Mouse (Mus musculus): ENCODE results near the gene Necab3.

Gene Necab3

GRCm38 (mm10) chr2:154558264-154559039 is at the start of gene Necab3:
Gene Necab3, minus strand, starts transcription at chr2:154558890.
- DNase-seq (ENCODE audit: low spot score), result no peak

DNA sequence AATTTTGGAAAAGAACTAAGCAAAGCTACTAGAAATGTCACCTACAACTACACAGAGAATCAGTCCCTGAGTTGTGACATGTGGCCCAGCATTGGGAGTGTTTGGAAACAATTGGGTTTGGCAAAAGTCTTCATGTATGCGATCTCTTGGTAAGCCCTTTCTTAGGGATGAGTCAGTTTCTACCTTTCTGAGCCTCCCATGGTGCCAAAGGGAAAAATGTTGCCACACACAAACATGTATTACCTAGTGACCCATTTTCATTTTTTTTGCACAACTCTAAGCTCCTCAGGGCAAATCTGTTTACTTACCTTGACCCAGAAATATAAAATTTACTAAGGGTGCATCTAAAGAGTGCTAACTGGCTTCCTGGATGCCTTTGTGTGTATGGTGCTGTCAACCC is 48.3 kb upstream of the Necab3 start:
- DNase-seq (ENCODE audit: low spot score), result no peak

DNA sequence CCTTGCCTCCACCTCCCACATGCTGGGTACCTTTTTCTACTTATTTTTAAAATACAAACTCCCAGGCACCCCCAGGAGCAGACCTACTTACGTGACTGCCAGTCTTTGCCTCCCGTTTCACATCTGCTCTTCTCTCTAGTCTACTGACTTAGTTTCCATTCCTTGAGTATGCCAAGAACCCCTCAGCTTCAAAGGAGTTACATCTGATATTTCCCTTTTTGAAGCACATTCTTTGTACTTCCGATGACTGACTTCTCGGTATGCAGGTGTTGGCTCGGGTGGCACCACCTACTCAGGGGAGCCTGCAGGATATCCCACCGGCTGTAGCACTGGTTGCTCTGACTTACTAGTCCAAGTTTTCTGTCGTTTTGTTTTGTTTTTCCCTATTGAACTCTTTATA is 45.5 kb upstream of the Necab3 start:
- DNase-seq (ENCODE audit: low spot score), result no peak

GRCm38 (mm10) chr2:154603638-154604153 is 45.0 kb upstream of the Necab3 start, which contains the start of gene Pxmp4:
Gene Pxmp4, minus strand, starts transcription at chr2:154603708.
- DNase-seq (ENCODE audit: low spot score), result peak; percentile 100

- no peak for DNase-seq (ENCODE audit: low spot score)
Measured at GRCm38 (mm10) chr2:154603007-154603637, 44.4 kb upstream of the Necab3 start.

- no peak for DNase-seq (ENCODE audit: low spot score)
Measured at GRCm38 (mm10) chr2:154601324-154601723, 42.6 kb upstream of the Necab3 start.

- DNase-seq (ENCODE audit: low spot score), result no peak
Measured at GRCm38 (mm10) chr2:154600586-154600985, 41.9 kb upstream of the Necab3 start.

GRCm38 (mm10) chr2:154597399-154597798 is 38.7 kb upstream of the Necab3 start:
- no peak for DNase-seq (ENCODE audit: low spot score)

DNA sequence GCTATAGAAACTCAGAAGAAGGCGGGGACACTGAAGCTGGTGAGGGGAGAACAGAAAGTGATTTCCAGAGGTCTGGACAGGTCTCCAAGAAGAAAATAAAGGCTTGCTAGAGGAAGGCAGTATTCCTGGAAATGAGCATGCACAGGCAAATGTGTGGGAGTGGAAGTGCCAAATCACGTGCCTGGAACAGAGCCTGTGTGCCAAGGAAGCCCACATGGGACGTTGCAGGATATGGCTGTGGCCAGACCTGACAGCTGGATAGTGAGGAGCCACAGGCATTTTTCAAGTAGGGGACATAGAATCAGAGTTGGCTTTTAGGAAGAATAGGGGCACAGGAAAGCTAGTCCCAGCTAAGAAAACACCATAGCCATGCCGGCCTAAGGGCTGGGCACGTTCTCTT is 37.1 kb upstream of the Necab3 start:
- DNase-seq (ENCODE audit: low spot score), result no peak

- peak; percentile 68 for DNase-seq (ENCODE audit: low spot score)
Measured at GRCm38 (mm10) chr2:154593025-154593424, 34.3 kb upstream of the Necab3 start.

DNA sequence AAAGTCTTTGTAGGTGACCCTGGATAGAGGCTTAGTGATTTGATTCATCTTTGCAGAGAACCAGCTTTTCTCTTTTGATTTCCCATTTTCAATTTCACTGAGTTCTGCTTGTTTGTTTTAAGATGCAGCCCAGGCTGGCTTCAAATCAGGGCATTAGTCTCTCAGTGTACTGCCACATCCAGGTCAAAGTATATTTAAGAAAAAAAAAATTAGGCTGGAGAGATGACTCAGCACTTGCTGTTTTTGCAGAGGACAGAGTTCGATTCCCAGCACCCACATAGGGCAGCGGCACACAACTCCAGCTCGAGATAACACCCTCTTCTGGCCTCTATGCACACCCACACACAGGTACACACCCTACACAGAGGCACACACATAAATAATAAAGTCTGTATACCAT is 32.5 kb upstream of the Necab3 start:
- DNase-seq (ENCODE audit: low spot score), result no peak

DNA sequence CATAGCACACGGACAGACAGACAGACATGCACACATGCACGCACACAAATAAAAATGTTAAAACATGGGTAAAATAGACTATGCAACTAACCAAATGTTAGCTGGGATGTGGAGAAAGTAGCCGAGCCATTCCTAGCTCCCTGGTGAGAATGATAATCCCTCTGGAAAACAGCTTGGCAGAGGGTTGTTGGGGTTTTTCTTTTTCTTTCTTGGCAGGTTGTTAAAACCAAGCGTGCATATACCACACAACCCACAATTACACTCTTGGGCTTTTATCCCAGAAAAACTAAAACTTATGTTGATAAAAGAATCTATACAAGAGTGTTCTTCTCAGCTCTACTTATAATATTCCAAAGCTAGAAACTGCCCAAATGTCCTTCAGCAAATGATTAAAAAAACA is 30.4 kb upstream of the Necab3 start:
- DNase-seq (ENCODE audit: low spot score), result no peak

- DNase-seq (ENCODE audit: low spot score), result no peak
Measured at GRCm38 (mm10) chr2:154586405-154586804, 27.7 kb upstream of the Necab3 start.

- no peak for DNase-seq (ENCODE audit: low spot score)
Measured at GRCm38 (mm10) chr2:154584931-154585601, 26.4 kb upstream of the Necab3 start.

GRCm38 (mm10) chr2:154583906-154584872 is 25.5 kb upstream of the Necab3 start:
- no peak for DNase-seq (ENCODE audit: low spot score)

DNA sequence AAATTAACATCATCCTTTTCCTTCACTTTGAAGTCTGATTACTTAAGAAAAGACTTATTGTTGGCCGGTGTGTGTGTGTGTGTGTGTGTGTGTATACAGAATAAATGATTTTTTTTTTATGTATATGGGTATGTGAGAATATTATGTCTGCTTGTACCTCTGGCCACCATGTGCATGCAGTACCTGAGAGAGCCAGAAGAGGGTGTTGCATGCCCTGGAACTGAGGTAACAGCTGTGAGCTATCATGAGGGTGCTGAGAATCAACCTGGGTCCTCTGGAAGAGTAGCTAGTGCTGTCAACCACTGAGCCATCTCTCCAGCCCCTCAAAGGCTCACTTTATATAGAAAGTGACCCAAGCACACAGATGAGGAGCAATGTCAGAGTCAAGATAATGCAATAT is 22.7 kb upstream of the Necab3 start:
- no peak for DNase-seq (ENCODE audit: low spot score)

GRCm38 (mm10) chr2:154580586-154580985 is 21.9 kb upstream of the Necab3 start:
- DNase-seq (ENCODE audit: low spot score), result no peak

DNA sequence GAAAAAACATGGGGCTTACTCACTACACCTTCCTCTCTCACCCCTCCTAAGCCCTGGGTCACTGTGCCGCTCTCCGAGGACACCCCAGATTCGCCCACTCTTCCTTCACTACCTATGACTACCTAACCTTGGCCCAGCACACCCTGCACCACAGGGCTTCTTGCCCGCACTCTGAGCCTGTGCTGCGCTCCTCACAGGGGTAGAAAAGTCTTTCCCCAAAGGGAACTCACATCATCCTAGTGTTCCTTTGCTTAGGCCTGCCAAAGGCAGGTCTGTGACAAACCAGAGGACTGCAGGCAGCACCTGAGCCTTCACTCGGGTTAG is 19.0 kb upstream of the Necab3 start:
- DNase-seq (ENCODE audit: low spot score), result no peak

DNA sequence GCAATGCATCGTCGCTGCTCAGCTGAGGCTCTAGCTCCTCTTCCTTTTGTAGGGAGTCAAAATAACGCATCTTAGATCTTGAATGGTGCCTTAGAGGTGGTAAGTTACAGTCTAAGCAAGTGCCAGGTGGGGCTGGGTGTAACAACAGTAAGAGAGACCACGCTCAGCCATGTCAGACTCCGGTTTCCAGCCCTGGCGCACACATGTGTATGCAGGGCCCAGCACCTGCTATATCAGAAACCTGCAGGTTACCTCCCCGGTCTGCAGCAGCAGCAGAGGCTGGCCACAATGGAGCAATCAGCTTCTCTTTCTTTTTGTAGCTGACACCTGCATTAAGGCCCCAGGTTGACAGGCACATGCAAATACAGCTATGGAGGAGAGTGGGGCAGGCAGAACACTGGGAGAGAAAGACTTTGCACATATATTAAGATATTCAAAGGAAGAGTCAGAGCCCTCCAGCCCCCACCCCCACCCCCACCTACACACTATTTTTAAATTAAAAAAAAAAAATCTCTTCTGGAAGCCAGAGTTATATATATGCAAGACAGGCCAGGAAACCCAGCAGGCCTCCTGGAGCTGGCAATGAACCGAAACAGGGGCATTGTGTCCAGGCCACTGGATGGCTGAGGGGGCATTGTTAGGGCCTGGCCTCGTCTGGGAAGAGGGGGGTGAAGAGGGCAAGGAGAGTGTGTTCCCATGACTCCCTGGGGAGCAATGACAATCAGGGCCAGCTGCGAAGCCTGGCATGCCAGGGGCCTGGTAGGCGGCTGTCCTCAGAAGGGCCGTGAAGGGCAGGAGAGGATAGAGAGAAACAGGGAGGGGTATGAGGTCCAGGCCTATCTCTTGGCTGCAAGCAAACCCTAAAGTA is 18.4 kb upstream of the Necab3 start:
- no peak for DNase-seq (ENCODE audit: low spot score)

- no peak for DNase-seq (ENCODE audit: low spot score)
Measured at GRCm38 (mm10) chr2:154574271-154574670, 15.6 kb upstream of the Necab3 start.

DNA sequence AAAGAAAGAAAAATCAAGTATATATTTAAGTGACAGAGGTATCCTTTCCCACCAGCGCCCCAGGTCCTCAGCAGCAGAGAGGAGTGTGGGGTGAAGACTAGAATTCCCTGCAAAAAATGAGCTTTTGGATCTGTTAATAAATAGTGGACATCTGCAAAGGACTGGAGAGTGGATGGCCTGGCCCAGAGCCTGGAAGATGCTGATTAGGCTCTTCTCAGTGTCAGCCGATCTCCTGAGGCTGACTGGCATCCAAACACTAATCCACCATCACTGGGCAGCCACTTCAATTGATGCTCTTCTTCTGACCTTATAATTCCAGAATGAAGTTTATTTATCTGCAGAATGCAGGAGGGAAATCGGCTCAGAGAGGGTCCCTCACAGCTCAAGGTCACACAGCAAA is 14.3 kb upstream of the Necab3 start:
- no peak for DNase-seq (ENCODE audit: low spot score)

Data from lung, postnatal 25 days (tissue).